Mouse (Mus musculus) lung, postnatal 4 days (tissue): Measurements from ENCODE around the gene Pkn1.

ENCODE experiments used
- DNase-seq, 2 experiments: peaks; one replicate each; pipeline ENCODE4 v3.0.0; 2021

Gene Pkn1

DNA sequence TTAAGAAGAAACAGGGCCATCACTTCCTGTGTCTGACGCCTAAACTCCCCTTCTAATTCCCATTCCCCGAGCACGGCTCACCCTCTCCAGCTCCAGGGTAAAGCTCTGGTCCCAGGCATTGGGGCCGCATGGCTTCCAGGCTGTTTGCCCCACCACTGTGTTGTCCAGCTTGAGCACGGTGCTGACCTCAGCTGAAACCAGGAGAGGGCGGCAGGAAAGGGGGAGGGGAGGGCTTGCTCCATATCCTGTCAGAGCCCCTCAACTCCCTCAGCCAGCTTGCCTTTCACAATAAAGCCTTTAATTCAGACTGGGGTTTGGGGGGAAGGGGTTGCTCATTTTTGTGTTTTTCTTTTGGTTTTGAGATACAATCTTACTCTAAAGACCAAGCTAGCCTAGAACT lies 17.9 kb downstream of the Pkn1 start:
- DNase-seq = peak in 1 of 2 experiments; percentile 71

DNA sequence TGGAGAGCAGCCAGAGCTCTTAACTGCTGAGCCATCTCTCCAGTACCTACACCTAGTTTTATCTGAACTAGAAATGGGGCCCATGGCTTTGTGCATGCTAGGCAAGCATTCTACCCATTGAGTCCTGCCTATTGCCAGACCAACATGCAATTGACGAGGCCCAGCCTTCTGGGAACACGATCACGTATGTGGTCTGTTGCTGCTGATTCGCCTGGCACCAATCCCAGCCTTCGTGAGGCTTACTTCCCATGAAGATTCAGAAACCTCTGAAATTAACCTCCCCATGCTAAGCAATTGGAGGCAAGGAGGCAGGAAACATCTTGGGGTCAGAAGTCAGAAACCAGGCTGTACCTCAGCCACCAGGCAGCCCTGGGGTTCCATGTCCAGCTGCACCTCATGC lies 18.4 kb downstream of the Pkn1 start:
- DNase-seq = no peak

DNA sequence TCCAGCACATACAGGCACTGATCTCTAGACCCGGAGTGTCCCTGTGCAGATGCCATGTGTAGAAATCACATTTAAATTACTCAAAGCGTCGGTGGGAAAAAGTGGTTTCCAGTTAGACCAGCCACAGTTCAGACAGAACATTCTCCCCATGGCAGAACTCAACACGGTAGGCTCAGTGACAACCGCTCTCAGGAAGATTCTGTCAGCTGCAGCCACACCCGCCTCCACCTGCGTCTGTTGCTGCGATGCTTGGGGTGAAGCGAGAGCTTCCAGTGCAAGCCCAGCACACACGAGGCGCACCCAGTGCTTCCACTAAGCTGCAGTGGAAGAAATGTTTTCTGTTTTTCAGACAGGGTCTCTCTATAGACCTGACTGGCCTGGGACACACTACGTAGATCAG lies 19.1 kb downstream of the Pkn1 start:
- no peak for DNase-seq

DNA sequence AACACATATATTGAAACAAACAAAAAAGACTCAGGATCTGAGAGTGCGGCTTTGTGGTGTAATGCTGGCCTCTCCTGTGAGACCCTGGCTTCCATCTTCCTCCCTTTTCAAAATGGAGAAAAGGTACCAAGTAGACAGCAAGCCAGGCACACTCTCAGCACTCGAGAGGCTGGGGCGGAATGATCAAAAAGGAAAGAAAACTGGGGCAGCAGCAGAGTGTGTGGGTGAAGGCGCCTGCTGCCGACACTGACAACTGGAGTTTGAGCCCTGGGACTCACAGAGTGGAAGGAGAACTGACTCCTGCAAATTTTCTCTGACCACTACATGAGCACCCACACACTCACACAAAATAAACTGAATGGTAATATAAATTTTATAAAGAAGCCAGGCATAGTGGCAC lies 24.5 kb downstream of the Pkn1 start:
- DNase-seq = no peak

DNA sequence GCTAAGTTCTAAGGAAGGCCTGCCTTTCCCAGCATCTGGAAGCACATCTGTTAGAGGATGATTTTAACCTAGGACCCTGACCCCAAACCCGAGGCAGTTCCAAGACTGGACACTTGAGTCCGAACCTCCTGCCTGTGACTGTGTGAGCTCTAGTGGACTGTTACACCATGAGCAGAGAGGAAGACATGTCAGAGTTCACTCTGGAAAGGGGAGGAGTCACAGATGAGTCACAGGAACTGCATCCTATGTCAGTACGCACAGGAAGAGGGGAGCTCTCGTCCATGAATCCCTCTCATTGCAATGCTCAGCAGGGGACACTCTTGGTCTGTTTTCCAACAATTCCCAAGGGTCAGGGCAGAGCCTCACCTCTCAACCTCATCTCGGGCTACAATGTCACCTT lies 26.0 kb downstream of the Pkn1 start:
- no peak for DNase-seq

DNA sequence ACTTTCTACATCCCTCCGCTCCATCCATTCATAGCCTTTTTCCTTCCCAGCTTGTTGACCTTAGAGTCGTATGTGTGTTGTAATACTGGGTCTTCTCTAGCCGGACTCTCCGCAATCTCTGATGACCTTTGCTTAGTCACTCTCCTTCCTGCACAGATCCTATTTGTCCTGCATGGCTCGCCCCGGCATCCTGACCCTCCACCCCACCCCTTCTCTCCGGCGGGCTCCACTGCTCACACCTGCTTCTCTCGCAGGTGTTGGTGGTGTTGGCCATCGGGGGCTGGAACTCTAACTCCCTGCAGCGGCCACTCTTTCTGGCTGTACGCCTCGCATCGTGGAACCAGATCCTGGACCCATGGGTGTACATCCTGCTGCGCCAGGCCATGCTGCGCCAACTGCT lies 30.0 kb downstream of the Pkn1 start:
- no peak for DNase-seq

DNA sequence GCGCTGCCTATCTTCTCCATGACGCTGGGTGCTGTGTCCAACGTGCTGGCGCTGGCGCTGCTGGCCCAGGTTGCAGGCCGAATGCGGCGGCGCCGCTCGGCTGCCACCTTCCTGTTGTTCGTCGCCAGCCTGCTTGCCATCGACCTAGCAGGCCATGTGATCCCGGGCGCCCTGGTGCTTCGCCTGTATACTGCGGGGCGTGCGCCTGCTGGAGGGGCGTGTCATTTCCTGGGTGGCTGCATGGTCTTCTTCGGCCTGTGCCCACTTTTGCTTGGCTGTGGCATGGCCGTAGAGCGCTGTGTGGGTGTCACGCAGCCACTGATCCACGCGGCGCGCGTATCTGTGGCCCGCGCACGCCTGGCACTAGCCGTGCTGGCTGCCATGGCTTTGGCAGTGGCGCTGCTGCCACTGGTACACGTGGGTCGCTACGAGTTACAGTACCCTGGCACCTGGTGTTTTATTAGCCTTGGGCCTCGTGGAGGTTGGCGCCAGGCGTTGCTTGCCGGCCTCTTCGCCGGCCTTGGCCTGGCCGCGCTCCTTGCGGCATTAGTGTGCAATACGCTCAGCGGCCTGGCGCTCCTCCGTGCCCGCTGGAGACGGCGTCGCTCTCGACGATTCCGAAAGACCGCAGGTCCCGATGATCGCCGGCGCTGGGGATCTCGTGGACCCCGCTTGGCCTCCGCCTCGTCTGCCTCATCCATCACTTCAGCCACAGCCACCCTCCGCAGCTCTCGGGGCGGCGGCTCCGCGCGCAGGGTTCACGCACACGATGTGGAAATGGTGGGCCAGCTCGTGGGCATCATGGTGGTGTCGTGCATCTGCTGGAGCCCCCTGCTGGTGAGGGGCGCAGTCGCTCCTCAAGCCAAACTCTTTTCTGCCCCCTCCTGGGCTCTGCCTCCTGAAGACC lies 30.7 kb downstream of the Pkn1 start:
- DNase-seq = peak; percentile 84 to 86

DNA sequence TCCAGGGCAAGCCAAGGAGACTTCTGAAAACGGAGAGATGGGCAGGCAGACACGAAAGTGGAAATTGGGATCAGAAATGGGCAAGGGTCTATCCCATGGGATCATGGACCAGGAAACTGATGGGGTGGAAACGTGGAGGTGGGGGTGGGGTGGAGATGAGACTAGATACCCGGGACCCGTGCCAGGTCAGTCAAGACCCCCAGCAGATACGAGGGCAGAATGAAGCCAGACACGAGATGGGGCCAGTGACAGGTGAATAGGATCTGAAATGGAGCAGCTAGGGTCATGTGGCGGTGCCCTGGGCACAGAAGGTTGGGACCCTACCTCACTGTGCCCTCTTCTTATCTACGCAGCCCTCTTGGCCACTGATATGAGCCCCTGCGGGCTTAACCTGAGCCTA lies 31.5 kb downstream of the Pkn1 start:
- DNase-seq = no peak

DNA sequence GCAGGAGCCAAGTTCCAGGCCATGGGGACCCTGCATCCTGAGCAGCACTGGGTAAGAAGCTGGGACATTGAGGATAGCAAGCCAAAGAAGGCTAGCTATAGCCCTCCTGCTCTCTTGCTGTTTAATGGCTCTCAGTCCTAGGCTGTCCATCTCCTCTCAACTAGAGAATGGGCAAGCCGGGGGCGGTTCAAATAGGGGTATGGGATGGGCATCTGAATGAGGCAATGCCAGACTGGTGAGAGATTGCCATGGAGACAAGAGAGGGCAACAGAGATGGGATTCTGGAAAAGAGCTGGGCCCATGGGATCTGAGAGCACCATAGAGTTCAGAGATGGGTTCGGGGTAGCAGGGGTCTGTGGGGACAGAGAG lies 32.1 kb downstream of the Pkn1 start:
- no peak for DNase-seq

DNA sequence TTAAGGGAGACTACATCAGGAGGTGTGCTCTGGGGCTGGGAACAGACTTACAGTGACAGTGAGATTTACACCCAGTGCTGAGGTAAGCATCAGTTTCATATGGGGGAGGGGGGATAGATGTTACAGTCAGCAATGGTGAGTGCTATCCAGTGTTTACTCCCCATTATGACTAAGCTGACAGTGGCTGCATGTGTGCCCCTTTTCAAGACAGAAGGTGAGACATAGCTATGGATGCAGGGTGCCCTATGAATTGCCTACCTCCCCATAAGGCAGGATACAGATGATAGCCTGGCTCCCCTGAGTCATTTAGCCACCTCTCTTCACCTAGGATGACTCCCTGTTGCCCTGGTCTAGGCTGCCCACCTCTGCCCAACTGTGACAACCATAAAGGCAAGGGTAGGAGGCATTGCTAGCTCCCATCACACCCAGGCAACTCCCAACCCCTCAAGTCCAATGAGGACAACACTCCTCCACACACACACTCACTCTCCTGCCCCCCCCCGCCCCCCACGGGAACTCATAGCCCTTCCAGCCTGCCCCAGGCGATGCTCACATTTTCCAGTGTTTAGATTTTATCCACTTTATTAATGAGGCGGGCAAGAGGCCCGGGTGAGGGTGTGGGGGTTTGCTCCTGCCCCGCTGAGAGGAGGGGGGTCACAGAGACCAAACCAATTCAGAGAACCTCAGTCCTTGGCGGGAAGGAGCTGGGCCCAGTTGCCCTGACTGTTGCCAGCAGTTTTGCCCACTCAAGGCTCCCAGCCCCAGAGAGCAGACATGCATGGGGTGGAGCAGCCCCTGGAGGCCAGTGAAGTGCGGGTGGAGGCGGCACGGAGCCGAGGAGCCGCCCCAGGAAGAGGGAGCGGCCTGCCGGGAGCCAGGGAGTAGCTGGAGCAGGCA lies 32.8 kb downstream of the Pkn1 start, which contains the start of gene Ptger1:
Ptger1 (plus strand) TSS at position 710 of the 897 bp plus-strand sequence.
- DNase-seq = peak; percentile 83 to 91

DNA sequence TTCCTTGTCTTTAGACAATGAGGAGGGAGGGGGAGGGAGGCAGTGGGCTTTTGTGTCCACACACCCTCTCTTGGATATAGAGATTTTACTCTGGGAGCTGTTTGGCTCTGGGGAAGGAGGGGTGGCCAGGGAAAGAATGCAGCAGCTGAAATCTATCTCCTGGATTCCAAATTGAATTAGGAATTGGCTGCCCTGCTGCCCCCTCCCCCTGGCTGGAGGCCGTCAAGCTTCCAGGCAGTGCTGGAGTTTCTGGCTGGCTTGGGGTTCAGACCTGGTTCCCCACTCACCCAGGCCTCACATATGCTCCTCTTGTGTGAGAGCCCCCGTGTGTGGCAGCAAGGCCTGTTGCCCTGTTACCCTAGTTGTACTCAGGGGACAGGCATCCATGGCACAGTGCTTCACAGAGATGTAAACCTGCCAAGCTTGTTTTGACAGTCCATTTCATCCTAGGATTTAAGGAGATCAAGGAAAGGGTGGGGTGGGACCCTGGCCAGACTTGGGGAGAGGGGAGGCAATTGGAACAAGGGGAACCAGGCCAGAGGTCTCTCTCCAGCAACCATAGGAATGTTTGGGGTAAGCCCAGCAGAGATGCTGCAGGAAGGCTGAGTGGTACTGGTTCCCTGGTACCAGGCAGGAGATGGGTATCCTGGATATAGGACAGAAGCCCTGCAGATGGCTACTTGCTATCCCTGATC lies 33.9 kb downstream of the Pkn1 start:
- peak; percentile 63 to 83 for DNase-seq

DNA sequence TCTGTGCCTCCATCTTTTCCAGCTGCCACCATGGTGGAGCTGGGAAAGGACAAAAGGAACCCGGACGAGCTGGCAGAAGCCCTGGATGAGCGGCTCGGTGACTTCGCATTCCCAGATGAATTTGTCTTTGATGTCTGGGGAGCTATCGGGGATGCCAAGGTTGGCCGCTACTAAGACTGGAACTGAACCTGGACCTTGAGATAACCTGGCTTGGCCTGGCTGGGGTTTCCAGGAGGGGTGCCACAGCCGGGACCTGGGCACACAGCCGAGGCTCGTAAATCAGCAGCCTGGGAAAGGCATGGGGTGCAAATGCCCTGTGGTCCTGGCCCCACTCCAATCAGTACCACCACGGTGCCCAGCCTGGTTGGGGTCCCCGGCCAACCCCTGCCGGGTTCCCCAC lies 34.9 kb downstream of the Pkn1 start:
- no peak for DNase-seq

DNA sequence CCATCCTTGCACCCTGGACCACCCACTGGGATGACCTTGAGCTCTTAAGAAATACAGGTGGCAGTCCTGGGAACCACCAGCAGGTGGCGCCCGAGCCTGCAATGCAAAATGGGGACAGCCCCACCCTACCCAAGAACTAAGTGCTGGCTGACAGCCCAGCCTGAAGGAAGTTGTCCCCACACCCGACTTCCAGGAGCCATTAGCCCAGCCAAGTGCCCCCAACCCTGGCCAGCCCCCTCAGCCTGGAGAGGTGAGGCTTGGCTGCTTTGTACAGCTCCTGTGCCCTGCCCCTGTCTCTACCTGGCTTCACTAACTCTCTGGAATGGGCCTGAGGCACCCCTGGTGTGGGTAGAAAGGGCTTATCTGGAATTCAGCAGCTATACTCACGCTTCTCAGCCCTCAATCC lies 36.6 kb downstream of the Pkn1 start:
- peak; percentile 93 to 95 for DNase-seq

DNA sequence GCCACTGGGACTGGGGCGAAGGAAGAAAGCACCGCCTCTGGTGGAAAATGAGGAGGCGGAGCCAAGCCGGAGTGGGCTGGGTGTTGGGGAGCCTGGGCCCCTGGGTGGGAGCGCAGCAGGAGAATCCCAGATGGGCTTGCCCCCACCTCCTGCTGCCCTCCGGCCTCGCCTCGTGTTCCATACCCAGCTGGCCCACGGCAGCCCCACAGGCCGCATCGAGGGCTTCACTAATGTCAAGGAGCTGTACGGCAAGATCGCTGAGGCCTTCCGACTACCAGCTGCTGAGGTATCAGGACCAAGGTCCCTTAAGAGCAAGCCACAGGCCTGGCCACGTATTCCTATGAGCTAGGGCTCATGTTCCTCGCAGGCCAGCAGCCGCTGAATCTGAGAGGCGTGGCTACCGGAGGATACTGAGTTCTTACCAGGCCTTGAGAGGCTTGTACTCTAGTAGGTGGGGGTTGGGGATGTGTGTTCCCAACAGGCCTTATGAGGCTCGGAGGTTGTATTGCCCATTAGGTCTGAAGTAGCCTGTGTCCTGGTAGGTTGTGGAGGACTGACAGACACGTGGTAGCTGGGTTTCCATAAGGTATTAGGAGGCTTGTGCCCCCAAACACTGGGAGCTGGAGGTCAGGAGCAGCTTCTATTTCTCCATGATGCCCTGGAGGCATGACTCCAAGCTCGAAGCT lies 37.8 kb downstream of the Pkn1 start:
- peak; percentile 46 to 65 for DNase-seq

DNA sequence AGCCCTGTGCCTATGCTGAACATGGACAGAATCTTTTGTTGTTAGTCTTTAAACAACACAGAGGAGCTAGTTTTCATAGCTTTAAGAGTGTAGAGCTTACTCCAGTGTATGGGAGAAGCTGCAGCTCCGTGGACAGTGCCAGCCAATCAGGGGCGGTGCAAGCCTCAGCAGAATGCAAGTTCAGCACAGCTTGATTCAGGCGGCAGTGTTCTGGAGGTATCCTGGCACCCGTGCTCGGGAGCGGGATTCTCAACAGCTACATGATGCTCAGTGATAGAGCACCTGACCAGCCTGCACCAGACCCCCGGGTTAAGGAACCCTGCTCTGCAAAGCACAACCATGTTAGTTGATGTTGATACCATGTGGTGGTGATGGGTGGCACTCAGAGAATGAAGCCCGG lies 38.4 kb downstream of the Pkn1 start:
- no peak for DNase-seq

DNA sequence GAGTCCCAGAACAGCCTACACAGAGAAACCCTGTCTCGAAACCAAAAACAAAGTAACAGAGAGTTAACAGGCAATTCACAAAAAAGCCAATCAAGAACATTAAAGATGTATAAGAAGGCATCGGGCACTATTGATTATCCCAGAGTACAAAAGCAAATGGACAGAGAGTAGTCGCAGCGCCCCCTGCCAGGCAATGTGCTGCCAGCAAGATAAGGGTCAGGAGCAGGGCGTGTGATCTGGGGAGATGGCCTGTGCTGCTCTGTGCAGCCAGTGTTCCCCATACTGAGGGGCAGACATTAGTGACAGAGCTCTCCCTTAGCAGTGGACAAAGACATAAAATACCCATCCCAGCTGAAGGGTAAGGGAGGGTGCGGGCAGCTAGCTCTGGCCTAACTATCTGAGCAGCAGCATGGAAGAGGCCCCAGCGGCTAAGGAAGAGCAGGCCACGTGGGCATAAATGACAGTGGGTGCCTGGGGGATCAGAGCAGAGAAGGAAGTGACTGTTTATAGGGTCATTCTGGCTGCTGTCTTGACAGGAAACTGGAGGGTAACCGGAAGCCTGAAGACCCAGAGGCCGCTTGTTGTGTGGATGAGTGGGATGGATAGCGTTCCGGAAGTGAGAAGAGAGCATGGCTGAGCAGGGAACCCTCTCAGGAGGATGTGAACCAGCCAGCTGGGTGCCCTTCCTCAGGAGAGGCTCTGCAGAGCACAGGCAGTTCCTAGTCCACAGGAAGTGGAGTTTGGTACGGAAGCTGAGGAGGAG lies 42.3 kb downstream of the Pkn1 start:
- DNase-seq = peak; percentile 67 to 85

DNA sequence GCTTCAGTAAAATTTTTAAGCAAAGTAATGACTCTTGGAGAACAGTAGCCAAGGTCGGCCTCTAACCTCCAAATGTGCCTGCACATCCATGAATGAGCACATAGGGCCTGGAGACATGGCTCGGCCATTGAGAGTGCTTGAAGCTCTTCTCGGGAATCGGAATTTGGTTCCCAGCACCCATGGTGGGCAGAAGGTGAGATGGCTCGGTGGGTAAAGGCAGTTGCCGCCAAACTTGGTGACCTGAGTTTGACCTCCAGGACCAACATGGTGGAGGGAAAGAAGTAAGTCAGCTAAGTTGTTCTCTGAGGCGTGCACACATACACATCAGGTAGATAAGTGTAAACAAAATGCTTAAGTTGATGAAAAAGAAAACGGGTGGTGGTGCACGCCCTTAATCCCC lies 42.9 kb downstream of the Pkn1 start:
- DNase-seq = no peak

DNA sequence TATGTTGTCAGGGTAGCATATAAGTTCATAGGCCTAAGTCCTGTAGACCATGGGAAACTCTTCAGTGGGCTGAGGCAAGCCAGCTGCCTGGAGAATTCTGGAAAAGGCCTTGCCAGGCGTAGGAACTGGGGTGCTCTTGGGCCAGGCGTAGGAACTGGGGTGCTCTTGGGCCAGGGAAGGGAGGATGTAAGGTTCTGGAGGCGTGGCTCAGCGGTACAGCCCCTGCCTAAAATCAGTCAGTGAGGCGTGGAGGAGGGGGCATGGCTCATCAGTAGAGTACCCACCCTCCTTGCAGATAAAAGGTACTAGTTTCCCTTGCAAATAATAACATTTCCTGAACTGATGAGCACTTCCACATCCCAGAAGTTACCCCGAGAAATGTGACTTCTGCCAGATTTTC lies 44.3 kb downstream of the Pkn1 start:
- DNase-seq = no peak

DNA sequence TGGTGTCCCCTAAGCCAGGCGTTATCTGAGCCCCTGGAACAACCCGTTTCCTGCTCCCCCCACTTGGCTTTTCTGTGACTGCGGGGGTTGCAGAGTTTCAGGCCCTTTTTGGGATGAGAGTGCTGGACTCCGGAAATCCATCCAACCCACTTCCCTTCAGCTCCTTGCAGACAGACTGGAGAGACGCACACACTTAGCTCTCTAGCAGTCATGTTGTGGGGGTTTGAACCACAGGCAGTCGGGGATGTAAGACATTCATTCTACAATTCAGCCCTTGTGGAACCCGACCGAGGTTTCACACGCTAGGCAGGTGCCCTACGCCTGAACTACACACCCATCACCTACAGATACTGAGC lies 45.3 kb downstream of the Pkn1 start:
- no peak for DNase-seq

DNA sequence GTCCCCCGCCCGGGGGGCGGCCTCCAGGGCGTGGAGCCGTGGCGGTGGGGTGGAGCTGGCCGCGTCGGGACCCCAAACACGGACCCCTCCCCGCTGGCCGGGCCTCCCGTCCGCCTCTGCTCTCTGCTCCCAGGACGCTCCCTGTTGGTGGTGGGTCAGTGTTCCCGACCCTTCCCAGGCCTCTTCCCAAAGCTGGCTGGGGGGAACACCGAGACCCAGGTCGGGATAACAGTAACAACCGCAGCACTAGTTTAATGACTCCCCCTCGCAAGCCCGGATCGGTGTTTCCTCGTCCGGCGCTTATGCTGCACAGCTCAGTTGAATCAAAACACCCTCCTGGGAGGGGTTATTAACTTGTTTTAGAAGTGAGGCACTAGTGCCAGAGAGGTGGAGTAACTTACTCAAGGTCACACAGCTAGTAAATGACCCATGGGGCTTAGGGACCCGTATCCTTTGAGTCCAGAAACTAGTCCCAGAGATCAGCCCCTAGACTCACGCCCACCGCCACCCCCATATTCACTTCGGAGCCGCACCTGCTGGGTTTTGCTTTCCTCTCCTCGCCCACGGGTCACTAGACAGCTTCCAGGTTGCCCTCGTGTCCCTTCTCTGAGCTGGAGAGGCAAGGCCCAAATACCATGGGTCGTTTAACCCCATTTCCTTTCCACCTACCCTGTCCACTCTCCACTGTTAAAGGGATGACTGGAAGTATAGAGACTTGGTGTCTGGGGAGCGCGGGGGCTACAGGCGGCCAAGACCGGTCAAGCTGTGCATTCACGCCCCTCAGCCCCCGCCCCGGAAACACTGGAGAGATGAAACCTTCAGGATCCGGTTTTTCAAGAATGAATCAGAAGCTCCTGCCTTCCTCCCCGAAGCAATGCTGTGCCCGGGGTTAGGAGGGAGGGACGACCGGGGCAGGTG lies 46.0 kb downstream of the Pkn1 start:
- peak; percentile 60 to 64 for DNase-seq
